Mouse (Mus musculus): ENCODE measurements around the gene Isca1. TPM values are rescaled to one million over a fixed set of nuclear protein-coding genes. Genes with fewer than 3 reads are reported as not detected.

Gene Isca1
- polyA plus RNA-seq, 1 experiment from 2014 or later: 95.7 TPM

DNA sequence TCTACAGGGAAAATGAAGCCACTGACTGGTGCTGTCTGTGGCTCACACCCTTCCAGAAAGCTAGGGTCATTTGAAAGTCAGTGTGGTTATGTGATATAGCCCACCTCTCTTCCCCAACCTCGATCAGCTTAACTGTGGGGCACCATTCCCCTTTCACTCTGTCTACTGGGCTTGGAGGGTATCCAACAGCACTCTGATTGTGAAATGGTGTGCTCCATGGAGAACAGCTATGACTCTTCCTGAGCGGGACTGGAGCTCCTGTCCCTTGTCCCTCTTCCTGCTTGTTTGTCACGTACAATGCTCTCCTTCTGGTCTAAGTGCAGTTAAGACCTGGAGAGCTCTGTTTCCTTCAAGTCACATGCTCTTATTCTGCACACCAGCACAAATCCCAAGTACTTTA lies 5.6 kb upstream of the Isca1 start:
- Histone ChIP-seq H3K27ac (no peak overlapping the region), H3K36me3 (peaks cover 85% of the 10 kb centered on the region), H3K4me1 (peaks cover 13% of the 10 kb centered on the region), H3K4me3 (no peak overlapping the region), H3K27me3 (ENCODE audit: low read depth, poor library complexity, severe bottlenecking) (no peaks in the 10 kb centered on the region), H3K9me3 (replicated peaks) (no peaks in the 10 kb centered on the region)
- 91% methylated on average over 3 of the region's 3 CpGs for WGBS
- no peak for DNase-seq (ENCODE audit: low spot score)

DNA sequence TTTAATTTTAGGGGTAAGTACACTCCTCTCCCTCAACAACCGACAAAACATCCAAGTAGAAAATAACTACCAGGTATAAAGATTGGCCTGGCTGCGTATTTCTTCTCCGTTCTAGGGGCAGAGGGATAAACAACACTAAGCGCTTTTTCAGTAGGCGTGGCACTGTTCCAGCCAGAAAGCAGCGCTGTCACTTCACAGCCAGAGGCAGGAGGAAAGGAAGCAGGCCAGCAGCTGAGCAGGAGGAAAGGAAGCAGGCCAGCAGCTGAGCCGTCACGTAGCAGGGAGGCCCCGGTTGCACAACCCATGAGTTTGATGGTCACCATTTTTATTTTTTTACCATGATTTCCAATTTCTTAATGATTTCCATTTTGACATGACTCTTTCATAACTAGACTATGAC lies 1.6 kb upstream of the Isca1 start:
- Histone ChIP-seq H3K36me3 (peaks cover 52% of the 10 kb centered on the region), H3K27me3 (ENCODE audit: low read depth, poor library complexity, severe bottlenecking) (no peaks in the 10 kb centered on the region), H3K4me1 (peaks cover 44% of the 10 kb centered on the region), H3K4me3 (no peak overlapping the region), H3K9me3 (replicated peaks) (no peaks in the 10 kb centered on the region), H3K27ac (no peak overlapping the region)
- DNase-seq (ENCODE audit: low spot score): no peak
- 75% methylated on average over 9 of the region's 9 CpGs for WGBS

DNA sequence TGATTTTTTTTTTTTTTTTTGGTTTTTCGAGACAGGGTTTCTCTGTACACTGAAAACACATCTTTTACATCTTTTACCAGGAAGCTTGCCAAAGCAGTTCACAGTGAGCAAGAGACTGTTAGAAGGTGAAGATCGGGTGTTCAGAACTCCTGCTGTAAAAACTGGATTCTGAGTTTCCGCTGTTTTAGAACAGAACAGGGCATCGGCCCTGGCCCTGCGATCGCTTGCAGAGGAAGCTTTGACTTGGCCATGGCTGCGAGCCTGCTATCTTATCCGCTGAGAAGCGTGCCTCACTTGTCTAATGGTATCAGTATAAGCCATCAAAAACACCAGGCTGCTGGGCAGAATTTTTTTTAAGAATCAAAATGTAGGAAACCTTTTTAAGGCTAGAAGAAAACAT lies 1.2 kb upstream of the Isca1 start:
- 80% methylated on average over 9 of the region's 9 CpGs for WGBS

DNA sequence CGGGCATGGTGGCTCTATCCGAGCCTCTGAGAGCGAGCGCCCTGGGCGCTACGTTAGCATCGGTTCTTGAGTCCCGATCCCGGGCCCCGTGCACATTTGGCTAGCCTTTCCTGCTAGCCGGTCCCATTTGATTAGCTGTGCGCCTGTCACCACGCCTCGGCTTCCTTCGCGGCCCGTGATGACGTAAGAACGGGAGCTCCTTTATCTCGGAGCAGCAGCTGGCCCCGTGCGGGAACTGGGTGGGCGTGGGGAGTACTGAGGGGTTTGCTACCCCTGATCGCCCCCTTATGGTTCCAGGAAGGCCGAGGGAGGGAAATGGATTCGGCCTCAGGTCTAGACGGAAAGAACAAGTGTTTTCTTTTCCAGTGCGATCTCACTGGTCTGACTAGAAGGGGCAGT lies 553 bp upstream of the Isca1 start:
- DNase-seq (ENCODE audit: low spot score): peak; percentile 86
- H3K9me3 ChIP-seq (replicated peaks): no peaks in the 10 kb centered on the region
- peaks cover 41% of the 10 kb centered on the region for H3K36me3 ChIP-seq
- H3K27me3 ChIP-seq (ENCODE audit: low read depth, poor library complexity, severe bottlenecking): no peaks in the 10 kb centered on the region
- peak overlapping the region; percentile 87 for H3K4me3 ChIP-seq
- peaks cover 49% of the 10 kb centered on the region for H3K4me1 ChIP-seq
- under 1% methylated on average over 28 of the region's 28 CpGs for WGBS
- H3K27ac ChIP-seq: peak overlapping the region; percentile 89

More for the DNA sequence above, 1.2 kb upstream of the Isca1 start:
- Histone ChIP-seq H3K27me3 (ENCODE audit: low read depth, poor library complexity, severe bottlenecking) (no peaks in the 10 kb centered on the region), H3K9me3 (replicated peaks) (no peaks in the 10 kb centered on the region), H3K4me1 (peaks cover 48% of the 10 kb centered on the region), H3K27ac (peak overlapping the region; percentile 89), H3K4me3 (peak overlapping the region; percentile 87), H3K36me3 (peaks cover 48% of the 10 kb centered on the region)
- DNase-seq (ENCODE audit: low spot score): no peak

DNA sequence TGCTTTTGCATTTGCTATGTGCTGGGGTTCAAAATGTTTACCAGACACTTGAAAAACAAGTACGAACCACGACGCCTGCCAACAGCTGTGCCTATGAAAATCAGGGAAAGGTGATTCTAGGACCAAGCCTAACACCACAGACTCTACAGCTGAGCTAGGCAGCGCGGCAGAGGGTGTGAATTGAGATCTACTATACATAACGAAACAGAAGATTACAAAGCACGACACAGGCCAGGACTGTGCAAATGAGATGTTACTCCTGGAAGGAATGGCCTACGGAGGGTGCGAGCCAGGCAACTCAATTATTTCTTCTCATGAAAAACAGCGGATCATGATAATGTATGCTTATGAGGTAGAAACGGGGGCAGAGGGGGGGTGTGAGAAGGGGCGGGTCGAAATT lies 1.1 kb downstream of the Isca1 start:
- Histone ChIP-seq H3K36me3 (peaks cover 35% of the 10 kb centered on the region), H3K4me3 (peak overlapping the region; percentile 87), H3K4me1 (peaks cover 49% of the 10 kb centered on the region), H3K9me3 (replicated peaks) (no peaks in the 10 kb centered on the region), H3K27ac (0 out of 2 replicates have a peak overlapping the region, but pooled peaks have one; percentile 21), H3K27me3 (ENCODE audit: low read depth, poor library complexity, severe bottlenecking) (no peaks in the 10 kb centered on the region)
- WGBS: 46% methylated on average over 13 of the region's 13 CpGs
- no peak for DNase-seq (ENCODE audit: low spot score)

DNA sequence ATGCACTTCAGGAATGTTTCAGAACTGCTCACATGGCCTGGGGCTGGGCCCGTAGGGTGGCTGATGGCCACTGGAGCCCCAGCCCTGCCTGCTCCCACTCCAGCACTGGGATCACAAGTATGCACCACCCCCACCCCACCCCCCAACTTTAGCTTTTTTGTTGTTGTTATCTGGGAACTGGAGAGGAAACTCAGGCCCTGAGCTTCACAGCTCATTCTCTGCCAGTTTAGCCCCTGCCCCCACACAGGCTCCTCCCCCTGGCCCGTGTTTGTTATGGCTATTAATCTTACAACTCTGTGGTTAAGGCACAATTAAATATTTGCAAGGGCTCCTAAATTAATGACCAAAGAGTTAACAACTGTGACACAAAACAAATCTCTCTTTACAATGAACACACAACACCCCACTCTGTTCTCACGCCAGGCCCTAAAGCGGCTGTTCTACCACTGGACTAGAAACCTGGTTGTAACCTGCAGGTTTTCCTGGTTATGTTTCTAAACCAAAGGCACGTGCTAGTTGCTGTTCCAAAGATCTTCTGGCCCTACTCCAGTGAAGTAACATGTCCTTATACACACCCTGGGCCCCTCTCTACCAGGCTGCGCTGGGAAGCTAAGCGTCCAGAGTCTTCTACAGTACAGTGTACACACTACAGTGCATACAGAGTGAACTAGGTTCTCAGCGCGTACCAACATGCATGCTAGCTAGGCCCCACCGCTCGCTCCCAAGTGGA lies 2.7 kb downstream of the Isca1 start:
- Histone ChIP-seq H3K9me3 (replicated peaks) (no peaks in the 10 kb centered on the region), H3K4me3 (no peak overlapping the region), H3K27me3 (ENCODE audit: low read depth, poor library complexity, severe bottlenecking) (no peaks in the 10 kb centered on the region), H3K36me3 (peaks cover 36% of the 10 kb centered on the region), H3K27ac (peak overlapping the region; percentile 34; the same call in 1 of the 2 replicates), H3K4me1 (peaks cover 49% of the 10 kb centered on the region)
- no peak for DNase-seq (ENCODE audit: low spot score)
- WGBS: 77% methylated on average over 11 of the region's 11 CpGs

DNA sequence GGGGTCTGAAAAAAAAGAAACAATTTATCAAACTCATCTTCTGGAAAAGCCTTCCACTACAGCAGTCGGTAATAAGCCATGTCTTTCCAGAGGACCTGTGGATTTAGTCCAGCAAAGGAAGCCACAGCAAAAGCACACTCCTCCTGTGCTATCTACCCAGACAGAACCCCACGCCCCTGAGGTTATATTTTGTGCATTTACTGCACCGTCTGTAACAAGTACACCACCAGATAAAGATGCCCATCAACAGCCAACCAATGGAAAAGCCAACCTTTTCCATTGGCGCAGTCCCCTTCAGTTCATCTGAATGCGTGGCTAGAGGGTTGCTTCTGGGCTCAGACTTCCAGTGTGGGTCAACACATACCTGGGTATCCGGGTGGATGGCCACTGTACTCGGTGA lies 6.8 kb downstream of the Isca1 start:
- Histone ChIP-seq H3K4me3 (no peak overlapping the region), H3K27me3 (ENCODE audit: low read depth, poor library complexity, severe bottlenecking) (no peaks in the 10 kb centered on the region), H3K36me3 (peaks cover 70% of the 10 kb centered on the region), H3K9me3 (replicated peaks) (no peaks in the 10 kb centered on the region), H3K4me1 (peaks cover 21% of the 10 kb centered on the region), H3K27ac (no peak overlapping the region)
- 92% methylated on average over 7 of the region's 7 CpGs for WGBS
- DNase-seq (ENCODE audit: low spot score): no peak

DNA sequence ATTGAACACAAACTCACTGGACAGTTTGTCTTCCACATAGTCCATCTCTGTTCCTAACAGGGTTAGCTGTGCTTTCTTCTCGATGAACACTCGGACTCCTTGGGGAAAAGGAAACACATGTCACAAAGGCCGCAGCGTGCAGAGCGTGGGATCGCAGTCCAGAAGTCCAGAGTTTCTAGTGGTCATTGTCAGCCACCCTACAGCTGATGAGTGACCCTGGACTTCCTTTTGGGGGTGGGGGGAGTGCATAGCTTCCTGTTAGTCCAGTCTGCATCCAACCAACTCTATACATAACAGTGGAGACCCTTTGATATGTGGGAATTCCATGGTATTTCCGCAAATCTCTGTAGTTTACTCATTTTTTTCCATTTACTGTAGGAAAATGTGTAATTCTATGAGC lies 12.7 kb downstream of the Isca1 start:
- WGBS: 95% methylated on average over 7 of the region's 7 CpGs
- no peak overlapping the region for H3K27ac ChIP-seq
- no peak for DNase-seq (ENCODE audit: low spot score)
- H3K4me3 ChIP-seq: no peak overlapping the region
- no peaks in the 10 kb centered on the region for H3K4me1 ChIP-seq
- peaks cover 75% of the 10 kb centered on the region for H3K36me3 ChIP-seq
- H3K9me3 ChIP-seq (replicated peaks): no peaks in the 10 kb centered on the region
- H3K27me3 ChIP-seq (ENCODE audit: low read depth, poor library complexity, severe bottlenecking): no peaks in the 10 kb centered on the region

DNA sequence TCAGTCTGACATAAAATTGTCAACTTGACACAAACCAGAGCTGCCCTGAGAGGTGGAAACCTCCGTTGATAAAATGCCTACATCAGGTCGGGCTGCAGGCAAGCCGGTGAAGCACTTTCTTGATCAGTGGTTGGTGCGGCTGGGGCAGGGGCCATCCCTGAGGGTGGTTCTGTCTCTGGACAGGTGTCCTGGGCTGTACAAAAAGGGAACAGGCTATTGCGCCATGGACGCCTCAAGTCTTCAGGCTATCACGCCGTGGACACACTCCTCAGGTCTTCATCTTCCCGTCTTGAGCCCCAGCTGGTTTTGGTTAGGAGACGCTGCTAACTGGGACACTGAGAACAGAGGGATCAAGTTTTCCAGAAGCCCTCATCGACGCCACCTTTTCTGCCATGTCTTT lies 19.3 kb downstream of the Isca1 start:
- WGBS: 27% methylated on average over 12 of the region's 12 CpGs
- peaks cover 16% of the 10 kb centered on the region for H3K36me3 ChIP-seq
- no peaks in the 10 kb centered on the region for H3K27me3 ChIP-seq (ENCODE audit: low read depth, poor library complexity, severe bottlenecking)
- H3K27ac ChIP-seq: no peak overlapping the region
- DNase-seq (ENCODE audit: low spot score): peak; percentile 40
- H3K4me1 ChIP-seq: peaks cover 18% of the 10 kb centered on the region
- H3K4me3 ChIP-seq: no peak overlapping the region
- no peaks in the 10 kb centered on the region for H3K9me3 ChIP-seq (replicated peaks)

DNA sequence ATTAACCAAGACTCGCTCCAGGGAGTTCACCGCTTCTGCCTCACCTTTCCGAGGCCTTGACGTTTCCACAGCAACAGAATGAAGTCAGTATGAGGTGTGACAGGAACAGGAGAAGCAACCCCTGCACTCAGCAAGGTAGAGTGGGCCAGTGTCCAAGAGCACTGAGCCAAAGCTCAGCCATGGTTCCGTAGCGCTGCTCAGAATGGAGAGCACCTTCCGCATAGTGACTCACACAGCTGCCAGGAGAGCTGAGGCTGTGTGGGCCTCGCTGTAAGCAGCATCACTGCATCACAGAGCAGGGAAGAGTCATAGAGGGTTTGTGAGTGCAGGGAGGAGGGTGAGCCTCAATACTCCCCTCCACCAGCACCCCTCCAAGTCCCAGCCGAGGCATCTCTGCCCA lies 22.9 kb downstream of the Isca1 start, which contains the start of gene 1700014D04Rik:
1700014D04Rik (minus strand) TSS at position 42 of the 400 bp plus-strand sequence.
- DNase-seq (ENCODE audit: low spot score): no peak
- H3K9me3 ChIP-seq (replicated peaks): no peaks in the 10 kb centered on the region
- peaks cover 18% of the 10 kb centered on the region for H3K4me1 ChIP-seq
- no peak within 1 kb of the TSS for H3K27ac ChIP-seq
- H3K36me3 ChIP-seq: no peaks in the 10 kb centered on the region
- WGBS: 80% methylated on average over 9 of the region's 9 CpGs
- no peaks in the 10 kb centered on the region for H3K27me3 ChIP-seq (ENCODE audit: low read depth, poor library complexity, severe bottlenecking)
- H3K4me3 ChIP-seq: no peak within 1 kb of the TSS

DNA sequence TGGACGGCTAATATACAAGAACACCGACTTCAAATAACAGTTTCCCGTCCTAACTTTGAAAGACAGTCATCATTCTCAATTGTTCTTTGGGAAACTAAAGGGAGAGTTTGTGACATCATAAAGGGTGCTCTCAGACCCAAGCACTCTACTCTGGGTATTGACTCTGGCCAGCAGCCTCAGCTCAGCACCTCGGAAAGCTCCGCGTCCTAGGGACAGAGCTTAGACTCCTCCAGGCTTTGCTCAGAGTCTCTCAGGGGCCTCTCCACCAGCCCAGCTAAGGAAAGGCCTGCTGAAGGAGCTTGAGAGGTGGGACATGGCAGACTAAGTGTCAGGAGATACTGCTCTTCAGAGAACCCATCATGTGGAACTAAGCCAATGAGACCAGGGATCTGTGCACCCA lies 23.4 kb downstream of the Isca1 start:
- whole genome bisulfite sequencing: 66% methylated on average over 6 of the region's 6 CpGs
- no peaks in the 10 kb centered on the region for H3K36me3 ChIP-seq
- peak; percentile 47 for DNase-seq (ENCODE audit: low spot score)

DNA sequence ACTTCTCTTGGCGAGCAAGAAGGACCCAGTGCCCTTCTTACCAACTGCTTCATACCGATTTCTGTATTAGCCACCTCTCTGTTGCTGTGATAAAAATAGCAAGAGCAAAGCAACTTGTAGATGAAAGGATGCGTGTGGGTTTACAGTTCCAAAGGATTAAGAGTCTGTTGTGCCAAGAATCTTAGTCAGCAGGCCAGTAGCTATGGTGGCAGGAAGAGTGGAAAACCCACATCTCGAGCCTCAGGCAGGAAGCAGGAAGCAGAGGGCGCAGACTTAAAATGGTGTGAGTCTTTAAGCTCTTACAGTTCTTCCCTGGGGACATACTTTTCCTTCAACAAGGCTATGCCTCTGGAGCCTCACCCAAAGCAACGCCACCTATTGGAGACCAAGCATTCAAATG lies 24.1 kb downstream of the Isca1 start:
- DNase-seq (ENCODE audit: low spot score): no peak
- 88% methylated on average over 6 of the region's 6 CpGs for WGBS
- no peak overlapping the region for H3K27ac ChIP-seq
- H3K36me3 ChIP-seq: no peaks in the 10 kb centered on the region
- H3K27me3 ChIP-seq (ENCODE audit: low read depth, poor library complexity, severe bottlenecking): no peaks in the 10 kb centered on the region
- H3K4me3 ChIP-seq: no peak overlapping the region
- H3K9me3 ChIP-seq (replicated peaks): no peaks in the 10 kb centered on the region
- peaks cover 8% of the 10 kb centered on the region for H3K4me1 ChIP-seq

More for the DNA sequence above, 23.4 kb downstream of the Isca1 start:
- Histone ChIP-seq H3K9me3 (replicated peaks) (no peaks in the 10 kb centered on the region), H3K4me3 (no peak overlapping the region), H3K27ac (no peak overlapping the region), H3K4me1 (peaks cover 15% of the 10 kb centered on the region), H3K27me3 (ENCODE audit: low read depth, poor library complexity, severe bottlenecking) (no peaks in the 10 kb centered on the region)

DNA sequence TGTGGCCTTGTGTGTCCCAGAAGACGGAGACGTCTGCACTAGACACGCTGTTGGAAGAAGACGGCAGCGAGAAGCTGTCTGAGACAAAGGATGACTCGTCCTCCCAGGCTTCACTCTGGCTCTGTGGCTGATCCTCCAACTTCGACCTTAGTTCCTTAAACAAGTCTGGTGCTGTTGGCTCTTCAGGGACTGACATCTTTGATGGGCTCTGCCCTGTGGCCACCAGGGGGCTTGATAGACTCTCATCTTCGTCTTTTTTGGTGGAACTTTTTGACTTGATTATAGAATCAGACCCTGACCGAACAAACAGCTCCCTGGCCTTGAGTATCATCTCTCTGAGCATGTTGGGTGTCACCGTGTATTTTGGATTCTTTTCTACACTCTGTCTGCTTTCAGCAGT lies 27.9 kb downstream of the Isca1 start:
- 82% methylated on average over 10 of the region's 10 CpGs for WGBS
- H3K27me3 ChIP-seq (ENCODE audit: low read depth, poor library complexity, severe bottlenecking): no peaks in the 10 kb centered on the region

DNA sequence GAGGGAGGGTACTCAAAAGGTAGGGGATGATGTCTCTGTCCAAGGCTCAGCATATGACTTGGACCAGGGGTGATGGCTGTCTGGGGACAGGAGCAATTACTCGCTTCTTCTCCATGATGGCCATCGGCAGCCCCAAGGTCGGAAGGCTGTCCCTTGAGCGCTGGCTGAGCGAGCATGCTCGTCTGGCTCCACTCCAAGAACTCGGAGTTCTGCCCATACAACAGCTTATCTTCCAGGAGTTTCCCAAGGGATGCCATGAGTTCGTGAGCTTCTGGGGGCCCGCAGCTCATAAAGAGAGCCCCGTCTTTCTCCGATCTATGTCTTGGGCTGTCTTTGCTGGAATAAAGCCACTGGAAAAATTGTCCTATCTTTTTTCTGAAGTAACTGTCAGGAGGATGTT lies 28.5 kb downstream of the Isca1 start:
- DNase-seq (ENCODE audit: low spot score): no peak
- WGBS: 94% methylated on average over 11 of the region's 11 CpGs

More for the DNA sequence above, 27.9 kb downstream of the Isca1 start:
- no peaks in the 10 kb centered on the region for H3K36me3 ChIP-seq
- no peak for DNase-seq (ENCODE audit: low spot score)
- H3K4me3 ChIP-seq: no peak overlapping the region
- no peaks in the 10 kb centered on the region for H3K9me3 ChIP-seq (replicated peaks)
- no peak overlapping the region for H3K27ac ChIP-seq
- H3K4me1 ChIP-seq: no peaks in the 10 kb centered on the region

More for the DNA sequence above, 28.5 kb downstream of the Isca1 start:
- Histone ChIP-seq H3K27me3 (ENCODE audit: low read depth, poor library complexity, severe bottlenecking) (no peaks in the 10 kb centered on the region), H3K36me3 (no peaks in the 10 kb centered on the region), H3K4me1 (no peaks in the 10 kb centered on the region), H3K9me3 (replicated peaks) (no peaks in the 10 kb centered on the region), H3K4me3 (no peak overlapping the region), H3K27ac (no peak overlapping the region)

Data from limb, embryonic 10.5 days (tissue).